Mouse (Mus musculus): Measurements from ENCODE around the gene Kalrn. TPM values are rescaled to one million over a fixed set of nuclear protein-coding genes. Genes with fewer than 3 reads are reported as not detected.

Gene Kalrn
- polyA plus RNA-seq, 1 experiment: 1.5 TPM

DNA sequence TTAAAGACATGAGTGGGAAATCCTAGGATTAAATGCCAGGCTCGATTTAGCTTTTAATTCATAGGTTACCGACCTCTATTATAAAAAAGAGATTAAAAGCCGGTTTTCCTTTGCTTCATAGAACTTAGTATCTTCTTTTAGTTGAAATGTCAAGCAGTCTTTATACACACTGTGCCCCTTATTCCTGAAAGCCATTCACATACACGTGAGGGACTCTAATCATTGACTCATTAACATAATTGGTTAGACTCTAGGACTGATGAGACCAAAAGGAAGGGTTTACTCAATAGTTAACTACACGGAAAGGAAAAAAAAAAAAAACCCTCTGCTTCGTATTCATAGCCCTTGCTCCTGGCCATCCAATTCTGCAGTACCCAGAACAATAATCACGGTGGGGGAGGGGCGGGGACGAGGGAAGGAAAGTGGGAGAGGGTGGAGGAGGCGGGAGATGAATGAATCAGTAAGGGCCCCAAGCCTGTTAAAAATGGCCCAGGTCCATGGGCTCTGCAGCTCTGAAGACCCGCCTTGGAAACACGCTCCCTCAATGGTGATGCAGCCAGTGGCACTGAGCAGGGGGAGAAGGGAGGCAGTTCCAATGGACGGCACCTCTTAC lies 368.7 kb downstream of the Kalrn start:
- no peak overlapping the region for H3K27ac ChIP-seq (replicated peaks; ENCODE audit: low read depth, low read length)
- H3K4me1 ChIP-seq (ENCODE audit: control insufficient read depth, insufficient read depth, insufficient read length, low read length): no peaks in the 10 kb centered on the region
- H3K4me3 ChIP-seq (ENCODE audit: insufficient read depth, low read depth, low read length): no peak overlapping the region

DNA sequence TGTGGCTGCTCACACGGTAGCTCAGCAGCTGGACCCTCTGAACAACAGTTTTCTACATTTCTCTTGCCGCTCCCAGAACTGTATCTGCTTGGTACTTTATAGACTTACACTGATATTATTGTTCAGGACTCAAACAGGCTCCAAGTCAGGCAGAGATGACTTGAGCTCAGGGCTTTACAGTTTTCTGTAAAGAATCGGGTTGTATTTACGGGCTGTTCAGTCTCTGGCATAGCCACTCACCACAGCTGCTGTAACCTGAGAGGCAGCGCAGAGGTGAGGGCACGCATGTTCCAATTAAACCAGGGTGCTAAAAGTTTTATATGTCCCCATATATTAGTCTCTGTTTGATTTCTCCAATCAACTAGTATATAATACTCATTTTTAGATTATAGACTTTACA lies 373.8 kb downstream of the Kalrn start:
- H3K4me1 ChIP-seq (ENCODE audit: control insufficient read depth, insufficient read depth, insufficient read length, low read length): no peaks in the 10 kb centered on the region
- no peak overlapping the region for H3K27ac ChIP-seq (replicated peaks; ENCODE audit: low read depth, low read length)
- H3K4me3 ChIP-seq (ENCODE audit: insufficient read depth, low read depth, low read length): no peak overlapping the region

- Histone ChIP-seq H3K4me3 (ENCODE audit: insufficient read depth, low read depth, low read length) (no peak overlapping the region), H3K27ac (replicated peaks; ENCODE audit: low read depth, low read length) (no peak overlapping the region), H3K4me1 (ENCODE audit: control insufficient read depth, insufficient read depth, insufficient read length, low read length) (no peaks in the 10 kb centered on the region)
Measured at GRCm38 (mm10) chr16:34192959-34193842, 380.1 kb downstream of the Kalrn start.

DNA sequence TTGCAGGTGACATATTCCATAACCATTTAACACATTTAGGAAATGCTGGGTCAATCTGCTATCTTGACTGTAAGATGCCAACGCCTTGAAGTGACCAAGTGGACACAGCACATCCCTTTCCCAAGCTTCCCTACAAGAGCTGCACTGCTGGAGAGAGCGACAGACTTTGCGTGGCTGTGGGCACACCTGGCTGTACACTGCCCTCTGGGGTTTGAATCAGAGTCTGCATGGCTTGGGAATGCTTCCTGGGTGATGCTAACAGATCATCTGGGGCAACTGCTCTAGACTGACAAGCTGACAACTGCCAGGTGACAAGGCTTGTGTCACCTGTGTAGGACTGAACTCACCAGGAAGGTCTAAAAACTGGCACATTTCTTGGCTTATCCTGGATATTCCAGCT lies 388.6 kb downstream of the Kalrn start:
- Histone ChIP-seq H3K27ac (replicated peaks; ENCODE audit: low read depth, low read length) (no peak overlapping the region), H3K4me1 (ENCODE audit: control insufficient read depth, insufficient read depth, insufficient read length, low read length) (no peaks in the 10 kb centered on the region), H3K4me3 (ENCODE audit: insufficient read depth, low read depth, low read length) (no peak overlapping the region)

- H3K4me1 ChIP-seq (ENCODE audit: control insufficient read depth, insufficient read depth, insufficient read length, low read length): no peaks in the 10 kb centered on the region
- no peak overlapping the region for H3K27ac ChIP-seq (replicated peaks; ENCODE audit: low read depth, low read length)
- no peak overlapping the region for H3K4me3 ChIP-seq (ENCODE audit: insufficient read depth, low read depth, low read length)
Measured at GRCm38 (mm10) chr16:34183186-34183585, 390.1 kb downstream of the Kalrn start.

DNA sequence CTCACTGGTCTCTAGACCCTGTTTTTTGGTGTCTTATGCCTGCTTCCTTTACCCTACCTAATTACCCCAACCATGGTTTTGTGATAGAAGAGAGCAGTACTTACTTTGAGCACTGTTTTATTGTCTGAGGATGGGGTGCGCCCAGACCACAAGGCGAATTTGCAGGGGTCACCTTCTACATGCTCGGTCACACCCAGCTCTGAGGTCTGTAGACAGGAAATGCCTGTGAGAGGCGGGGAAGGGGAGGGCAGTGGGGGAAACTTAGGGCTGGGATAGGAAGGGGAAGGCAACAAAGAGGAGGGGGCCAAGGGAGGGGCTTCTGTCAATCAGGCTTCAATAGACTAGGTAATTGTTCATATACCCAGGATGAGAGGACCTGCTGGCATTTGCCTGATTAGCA lies 397.7 kb downstream of the Kalrn start:
- no peak overlapping the region for H3K27ac ChIP-seq (replicated peaks; ENCODE audit: low read depth, low read length)

DNA sequence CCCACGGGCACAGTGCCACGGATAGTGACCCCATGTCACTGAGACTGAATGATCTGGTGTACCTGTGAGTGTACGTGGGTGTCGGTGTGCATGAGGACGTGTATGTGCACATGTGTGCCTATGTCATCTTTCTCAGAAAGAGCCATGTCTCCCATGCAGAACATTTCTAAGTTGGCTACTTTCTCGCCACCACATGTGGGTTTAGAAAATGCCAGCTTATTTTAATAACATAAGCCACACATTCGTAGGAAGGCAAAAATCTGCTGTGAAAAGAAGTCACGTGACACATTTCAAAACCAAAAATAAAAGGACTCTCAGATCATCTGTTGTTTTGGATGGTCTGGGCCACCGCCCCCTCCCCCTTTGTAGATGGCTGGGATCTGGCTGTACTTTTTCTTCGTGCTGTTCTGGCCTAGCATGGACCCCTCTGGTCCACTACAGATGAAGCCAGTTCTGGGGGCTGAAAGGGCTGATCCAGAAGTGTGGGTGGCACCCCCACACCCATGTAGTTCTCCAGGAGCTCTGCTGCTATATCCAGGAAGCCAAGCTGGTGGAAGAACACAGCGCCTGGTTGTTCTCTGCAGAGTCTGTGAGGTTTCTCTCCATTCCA lies 400.7 kb downstream of the Kalrn start:
- no peak overlapping the region for H3K27ac ChIP-seq (replicated peaks; ENCODE audit: low read depth, low read length)
- H3K4me3 ChIP-seq (ENCODE audit: insufficient read depth, low read depth, low read length): no peak overlapping the region
- H3K4me1 ChIP-seq (ENCODE audit: control insufficient read depth, insufficient read depth, insufficient read length, low read length): no peaks in the 10 kb centered on the region

More for the DNA sequence above, 397.7 kb downstream of the Kalrn start:
- no peak overlapping the region for H3K4me3 ChIP-seq (ENCODE audit: insufficient read depth, low read depth, low read length)
- H3K4me1 ChIP-seq (ENCODE audit: control insufficient read depth, insufficient read depth, insufficient read length, low read length): no peaks in the 10 kb centered on the region

- H3K4me1 ChIP-seq (ENCODE audit: control insufficient read depth, insufficient read depth, insufficient read length, low read length): no peaks in the 10 kb centered on the region
- no peak overlapping the region for H3K27ac ChIP-seq (replicated peaks; ENCODE audit: low read depth, low read length)
- no peak overlapping the region for H3K4me3 ChIP-seq (ENCODE audit: insufficient read depth, low read depth, low read length)
Measured at GRCm38 (mm10) chr16:34167042-34167441, 406.3 kb downstream of the Kalrn start.

DNA sequence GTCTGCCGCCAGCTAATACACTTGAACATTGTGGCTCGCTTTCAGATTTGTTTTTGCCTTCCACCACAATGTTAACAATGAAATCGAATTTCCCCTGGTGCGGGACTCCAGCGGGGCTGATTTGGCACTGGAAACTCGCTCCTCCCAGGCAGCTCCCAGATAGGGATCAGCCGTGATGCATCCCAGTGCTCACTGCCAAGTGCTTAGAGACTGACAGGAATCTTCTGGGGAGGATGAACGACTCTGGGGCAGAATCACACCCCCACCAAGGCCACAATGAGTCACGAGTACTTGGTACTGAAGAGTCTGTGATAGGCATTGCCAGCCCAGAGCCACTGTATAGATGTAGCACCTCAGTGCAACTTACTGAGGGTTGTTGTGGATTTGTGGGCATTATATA lies 410.2 kb downstream of the Kalrn start:
- H3K4me3 ChIP-seq (ENCODE audit: insufficient read depth, low read depth, low read length): no peak overlapping the region
- no peaks in the 10 kb centered on the region for H3K4me1 ChIP-seq (ENCODE audit: control insufficient read depth, insufficient read depth, insufficient read length, low read length)
- H3K27ac ChIP-seq (replicated peaks; ENCODE audit: low read depth, low read length): no peak overlapping the region

- Histone ChIP-seq H3K4me3 (ENCODE audit: insufficient read depth, low read depth, low read length) (no peak overlapping the region), H3K4me1 (ENCODE audit: control insufficient read depth, insufficient read depth, insufficient read length, low read length) (no peaks in the 10 kb centered on the region), H3K27ac (replicated peaks; ENCODE audit: low read depth, low read length) (no peak overlapping the region)
Measured at GRCm38 (mm10) chr16:34159576-34159975, 413.8 kb downstream of the Kalrn start.

DNA sequence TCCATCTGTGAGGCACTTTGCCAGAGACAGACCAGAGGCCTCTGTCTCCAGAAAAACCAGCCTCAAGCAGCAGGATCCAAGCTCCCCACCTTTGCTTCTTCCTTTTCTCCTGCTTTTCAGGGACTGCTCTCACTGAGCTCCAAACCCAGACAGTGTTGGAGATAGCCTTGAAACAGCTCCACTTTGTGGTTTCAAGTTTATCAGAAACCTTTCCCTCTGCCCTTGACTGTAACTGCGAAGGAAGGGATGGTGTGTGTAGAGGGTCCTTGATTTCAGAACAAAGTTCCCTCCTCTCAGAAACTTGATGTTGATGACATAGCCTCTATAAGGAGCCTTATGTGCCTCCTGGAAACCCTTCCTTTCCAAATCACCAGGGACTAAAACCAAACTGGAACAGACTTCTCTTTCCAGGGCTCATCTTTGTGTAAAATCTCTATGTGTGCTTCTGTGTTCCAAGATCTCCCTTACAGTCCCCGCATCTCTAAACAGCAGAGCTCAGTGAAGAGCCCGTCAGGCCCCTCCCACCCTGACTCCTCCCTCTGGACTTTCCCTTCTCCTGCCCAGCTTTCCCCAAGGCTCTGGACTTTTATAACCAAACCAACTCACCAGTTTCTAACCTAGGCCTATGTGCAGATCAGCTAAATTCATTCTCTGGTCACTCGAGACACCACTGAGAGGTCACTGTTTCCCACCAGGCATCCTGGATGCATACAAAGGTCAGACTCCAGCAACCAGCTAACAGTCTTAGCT lies 415.8 kb downstream of the Kalrn start:
- Histone ChIP-seq H3K27ac (replicated peaks; ENCODE audit: low read depth, low read length) (no peak overlapping the region), H3K4me1 (ENCODE audit: control insufficient read depth, insufficient read depth, insufficient read length, low read length) (no peaks in the 10 kb centered on the region)

DNA sequence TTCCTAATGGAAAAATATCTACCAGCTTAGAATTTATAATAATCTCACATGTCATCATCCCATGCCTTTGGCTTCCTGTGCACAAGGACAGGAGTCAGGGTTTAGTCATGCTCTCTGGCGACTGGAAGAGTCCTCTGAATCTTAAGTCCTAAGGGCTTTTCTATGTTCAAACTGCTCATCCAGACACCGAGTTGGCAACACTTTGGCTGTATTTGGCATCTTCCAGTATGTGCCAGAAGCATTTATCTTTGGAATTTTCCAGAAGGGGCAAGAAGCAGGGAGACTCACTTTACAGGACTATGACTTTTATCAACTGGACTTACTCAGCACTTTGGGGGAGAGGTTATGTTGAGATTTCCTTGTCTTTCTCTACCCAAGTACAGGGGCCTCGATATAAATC lies 417.6 kb downstream of the Kalrn start:
- Histone ChIP-seq H3K4me3 (ENCODE audit: insufficient read depth, low read depth, low read length) (no peak overlapping the region), H3K27ac (replicated peaks; ENCODE audit: low read depth, low read length) (no peak overlapping the region), H3K4me1 (ENCODE audit: control insufficient read depth, insufficient read depth, insufficient read length, low read length) (no peaks in the 10 kb centered on the region)

More for the DNA sequence above, 415.8 kb downstream of the Kalrn start:
- H3K4me3 ChIP-seq (ENCODE audit: insufficient read depth, low read depth, low read length): no peak overlapping the region

DNA sequence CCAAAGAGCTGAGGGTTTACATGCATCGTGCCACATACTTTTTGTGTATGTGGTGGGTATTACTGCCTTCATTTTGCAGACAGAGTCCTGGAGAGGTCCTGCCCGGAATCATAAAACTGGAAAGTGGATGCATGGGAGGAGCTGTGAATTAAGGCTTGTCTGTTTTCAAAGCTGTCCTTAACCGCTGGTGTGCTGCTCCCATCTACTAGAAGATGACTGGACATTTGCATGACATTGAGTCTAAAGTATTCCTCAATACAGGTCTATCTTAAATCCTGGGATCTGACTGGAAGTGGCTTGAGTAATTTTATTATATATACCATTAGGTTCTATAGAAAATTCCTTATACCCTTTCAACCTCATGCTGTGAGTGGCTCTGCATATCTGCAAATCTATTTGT lies 418.4 kb downstream of the Kalrn start:
- Histone ChIP-seq H3K27ac (replicated peaks; ENCODE audit: low read depth, low read length) (no peak overlapping the region), H3K4me1 (ENCODE audit: control insufficient read depth, insufficient read depth, insufficient read length, low read length) (no peaks in the 10 kb centered on the region), H3K4me3 (ENCODE audit: insufficient read depth, low read depth, low read length) (no peak overlapping the region)

DNA sequence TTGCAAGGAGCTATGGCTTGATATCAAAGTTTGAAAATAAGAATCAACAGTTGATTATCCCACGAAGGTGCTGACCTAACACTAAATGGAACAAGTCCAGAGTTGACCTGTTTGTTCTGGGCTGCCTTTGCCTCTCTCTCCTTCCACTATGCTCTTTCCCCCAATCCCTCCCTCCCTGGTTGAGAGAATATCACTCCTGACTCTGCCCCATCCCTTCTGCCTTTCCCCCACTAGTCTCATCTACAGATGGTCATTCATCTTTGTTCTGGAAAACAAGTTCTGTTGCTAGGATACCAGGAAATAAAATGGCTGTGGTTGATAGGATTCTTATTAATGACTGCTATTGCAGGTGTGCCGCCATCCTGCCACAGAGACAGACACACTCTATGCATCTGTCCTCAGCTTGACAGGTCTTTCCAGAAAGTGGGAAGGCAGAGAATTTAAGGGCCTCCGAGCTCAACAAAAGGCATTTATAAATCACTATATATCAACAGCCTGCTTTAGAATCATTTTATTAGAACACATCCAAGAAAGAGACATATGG lies 421.7 kb downstream of the Kalrn start:
- no peak overlapping the region for H3K4me3 ChIP-seq (ENCODE audit: insufficient read depth, low read depth, low read length)
- H3K4me1 ChIP-seq (ENCODE audit: control insufficient read depth, insufficient read depth, insufficient read length, low read length): no peaks in the 10 kb centered on the region
- no peak overlapping the region for H3K27ac ChIP-seq (replicated peaks; ENCODE audit: low read depth, low read length)

GRCm38 (mm10) chr16:34141670-34142069 lies 431.7 kb downstream of the Kalrn start:
- H3K27ac ChIP-seq (replicated peaks; ENCODE audit: low read depth, low read length): no peak overlapping the region
- no peaks in the 10 kb centered on the region for H3K4me1 ChIP-seq (ENCODE audit: control insufficient read depth, insufficient read depth, insufficient read length, low read length)
- H3K4me3 ChIP-seq (ENCODE audit: insufficient read depth, low read depth, low read length): no peak overlapping the region

All from brown adipose tissue, adult 24 weeks (tissue).